Mouse (Mus musculus): ENCODE results near the gene Pet100. TPM values are rescaled to one million over a fixed set of nuclear protein-coding genes. Genes with fewer than 3 reads are reported as not detected.

The Pet100 gene
- polyA plus RNA-seq, 1 experiment from 2014 or later, result 151 TPM

- TF ChIP-seq CTCF (IDR thresholded peaks at IDR 0.05; ENCODE audit: low read depth), result no peak
- no peaks in the 10 kb centered on the region for H3K27me3 ChIP-seq (ENCODE audit: insufficient read depth, low read length)
- H3K9ac ChIP-seq (ENCODE audit: low read depth, low read length), result no peak within 1 kb of the TSS
- DNase-seq (ENCODE audit: low spot score) (no peak), ATAC-seq (replicated peaks; ENCODE audit: low FRiP score, low read depth) (no peak)
- H3K4me2 ChIP-seq (ENCODE audit: low read length), result no peak within 1 kb of the TSS
- H3K4me1 ChIP-seq (replicated peaks; ENCODE audit: insufficient read depth, low read length), result no peaks in the 10 kb centered on the region
- H3K36me3 ChIP-seq (ENCODE audit: insufficient read depth, low read length), result no peaks in the 10 kb centered on the region
- H3K9me3 ChIP-seq (replicated peaks; ENCODE audit: low read length), result no peaks in the 10 kb centered on the region
- no peak within 1 kb of the TSS for H3K4me3 ChIP-seq (replicated peaks; ENCODE audit: low read depth, low read length)
- no peak within 1 kb of the TSS for H3K27ac ChIP-seq
- WGBS, result 61% methylated on average over 6 of the region's 6 CpGs
These were observed 44.2 kb downstream of the Pet100 start, which contains the start of gene Mcemp1 for GRCm38 (mm10) chr8:3665507-3665906. Mcemp1 (plus strand) TSS chr8:3665754.

DNA sequence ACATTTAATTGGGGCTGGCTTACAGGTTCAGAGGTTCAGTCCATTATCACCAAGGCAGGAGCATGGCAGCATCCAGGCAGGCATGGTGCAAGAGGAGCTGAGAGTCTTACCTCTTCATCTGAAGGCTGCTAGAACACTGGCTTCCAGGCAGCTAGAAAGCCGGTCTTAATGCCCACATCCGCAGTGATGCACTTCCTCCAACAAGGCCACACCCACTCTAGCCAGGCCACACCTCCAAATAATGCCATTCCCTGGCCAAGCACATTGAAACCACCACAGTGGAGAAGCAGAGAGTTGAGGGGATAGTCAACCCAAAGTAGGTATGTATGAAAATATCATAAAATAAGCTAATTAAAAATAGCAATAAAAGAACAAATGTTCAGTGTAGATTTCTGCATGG, 49.0 kb downstream of the Pet100 start:
- Histone ChIP-seq H3K4me1 (replicated peaks; ENCODE audit: insufficient read depth, low read length) (no peaks in the 10 kb centered on the region), H3K36me3 (ENCODE audit: insufficient read depth, low read length) (no peaks in the 10 kb centered on the region), H3K9me3 (replicated peaks; ENCODE audit: low read length) (no peaks in the 10 kb centered on the region), H3K27me3 (ENCODE audit: insufficient read depth, low read length) (no peaks in the 10 kb centered on the region), H3K9ac (ENCODE audit: low read depth, low read length) (no peak overlapping the region), H3K27ac (no peak overlapping the region), H3K4me2 (ENCODE audit: low read length) (no peak overlapping the region), H3K4me3 (replicated peaks; ENCODE audit: low read depth, low read length) (no peak overlapping the region)
- 80% methylated on average over 2 of the region's 2 CpGs for WGBS
- TF ChIP-seq CTCF (IDR thresholded peaks at IDR 0.05; ENCODE audit: low read depth), result no peak
- DNase-seq (ENCODE audit: low spot score) (no peak), ATAC-seq (replicated peaks; ENCODE audit: low FRiP score, low read depth) (no peak)

DNA sequence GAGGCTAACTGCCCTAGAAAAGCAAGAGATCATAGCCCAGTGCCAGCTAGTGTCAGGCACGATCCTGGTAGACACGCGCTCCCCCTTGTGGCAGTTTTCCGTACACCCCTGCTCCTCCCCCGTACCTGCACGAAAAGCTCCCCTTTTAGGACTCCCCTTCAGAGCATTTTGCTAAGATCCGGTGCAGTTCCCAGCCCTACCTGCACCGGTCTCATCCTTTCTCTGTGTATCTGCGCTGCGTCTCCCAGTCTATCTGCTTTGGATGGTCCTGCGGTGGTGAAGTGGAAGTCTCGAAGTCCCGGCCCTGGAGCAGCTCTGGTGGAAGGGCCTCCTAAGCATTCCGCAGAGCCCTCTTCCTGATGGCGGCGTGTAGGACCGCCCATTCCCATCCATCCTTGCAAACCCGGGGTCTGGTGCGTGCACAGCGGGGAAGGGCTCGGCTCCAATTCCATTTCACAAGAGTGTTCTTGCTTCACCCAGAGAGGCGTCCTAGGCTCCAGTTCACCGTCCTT, 50.7 kb downstream of the Pet100 start, which contains the start of gene Fcor:
TSS of gene Fcor (minus strand) at position 383 of the 512 bp plus-strand sequence.
- 2% methylated on average over 23 of the region's 23 CpGs for WGBS
- Histone ChIP-seq H3K9me3 (replicated peaks; ENCODE audit: low read length) (no peaks in the 10 kb centered on the region), H3K27me3 (ENCODE audit: insufficient read depth, low read length) (no peaks in the 10 kb centered on the region), H3K4me3 (replicated peaks; ENCODE audit: low read depth, low read length) (peak within 1 kb of the TSS; percentile 44), H3K36me3 (ENCODE audit: insufficient read depth, low read length) (no peaks in the 10 kb centered on the region), H3K27ac (peak within 1 kb of the TSS; percentile 54; the same call in 1 of the 2 replicates), H3K4me2 (ENCODE audit: low read length) (peak within 1 kb of the TSS; percentile 75), H3K9ac (ENCODE audit: low read depth, low read length) (peak within 1 kb of the TSS; percentile 58), H3K4me1 (replicated peaks; ENCODE audit: insufficient read depth, low read length) (no peaks in the 10 kb centered on the region)
- peak; percentile 90 for DNase-seq (ENCODE audit: low spot score)
- ATAC-seq (replicated peaks; ENCODE audit: low FRiP score, low read depth), result peak; percentile 73
- peak; percentile 86 for TF ChIP-seq CTCF (IDR thresholded peaks at IDR 0.05; ENCODE audit: low read depth)

GRCm38 (mm10) chr8:3674671-3675070, 53.3 kb downstream of the Pet100 start:
- DNase-seq (ENCODE audit: low spot score) (no peak), ATAC-seq (replicated peaks; ENCODE audit: low FRiP score, low read depth) (no peak)
- no peak for TF ChIP-seq CTCF (IDR thresholded peaks at IDR 0.05; ENCODE audit: low read depth)
- Histone ChIP-seq H3K27me3 (ENCODE audit: insufficient read depth, low read length) (no peaks in the 10 kb centered on the region), H3K4me2 (ENCODE audit: low read length) (no peak overlapping the region), H3K4me3 (replicated peaks; ENCODE audit: low read depth, low read length) (no peak overlapping the region), H3K9me3 (replicated peaks; ENCODE audit: low read length) (no peaks in the 10 kb centered on the region), H3K36me3 (ENCODE audit: insufficient read depth, low read length) (peaks cover 10% of the 10 kb centered on the region), H3K4me1 (replicated peaks; ENCODE audit: insufficient read depth, low read length) (peaks cover 10% of the 10 kb centered on the region; the same call in 1 of the 2 replicates), H3K9ac (ENCODE audit: low read depth, low read length) (no peak overlapping the region), H3K27ac (no peak overlapping the region)
- 42% methylated on average over 3 of the region's 3 CpGs for WGBS

Other genes with a start within 250 kb of the Pet100 start
- gene Arhgef18, start 228.5 kb upstream of the Pet100 start, polyA plus RNA-seq (2015; fragmentation: Nextera tagmentation; extraction: Ambion mirVana), result 9.6 and 10.6 TPM in 2 replicates
- gene Pex11g, start 153.9 kb upstream of the Pet100 start, polyA plus RNA-seq (2015; fragmentation: Nextera tagmentation; extraction: Ambion mirVana), result 8.1 and 8.8 TPM in 2 replicates
- 0.16 TPM in 1 of 2 replicates, not detected in the other for gene Tex45, start 150.7 kb upstream of the Pet100 start, polyA plus RNA-seq (2015; fragmentation: Nextera tagmentation; extraction: Ambion mirVana)
- gene Zfp358, start 128.4 kb upstream of the Pet100 start, polyA plus RNA-seq (2015; fragmentation: Nextera tagmentation; extraction: Ambion mirVana), result 42.1 and 45.0 TPM in 2 replicates
- 46.9 and 54.6 TPM in 2 replicates for gene Mcoln1, start 121.1 kb upstream of the Pet100 start, polyA plus RNA-seq (2015; fragmentation: Nextera tagmentation; extraction: Ambion mirVana)
- gene Pnpla6, start 106.2 kb upstream of the Pet100 start, polyA plus RNA-seq (2015; fragmentation: Nextera tagmentation; extraction: Ambion mirVana), result 24.3 and 26.4 TPM in 2 replicates
- gene C330021F23Rik, start 53.6 kb upstream of the Pet100 start, polyA plus RNA-seq (2015; fragmentation: Nextera tagmentation; extraction: Ambion mirVana), result 4.4 and 5.2 TPM in 2 replicates
- gene Camsap3, start 34.3 kb upstream of the Pet100 start, polyA plus RNA-seq (2015; fragmentation: Nextera tagmentation; extraction: Ambion mirVana), result 9.7 and 11.6 TPM in 2 replicates
- gene Xab2, start 232 bp upstream of the Pet100 start, polyA plus RNA-seq (2015; fragmentation: Nextera tagmentation; extraction: Ambion mirVana), result 44.4 and 48.4 TPM in 2 replicates
- 0.42 TPM in 1 of 2 replicates, not detected in the other for gene Pcp2, start 4.0 kb downstream of the Pet100 start, polyA plus RNA-seq (2015; fragmentation: Nextera tagmentation; extraction: Ambion mirVana)
- 88.6 and 93.3 TPM in 2 replicates for gene Stxbp2, start 9.4 kb downstream of the Pet100 start, polyA plus RNA-seq (2015; fragmentation: Nextera tagmentation; extraction: Ambion mirVana)
- 0.27 and 0.58 TPM in 2 replicates for gene Retn, start 34.2 kb downstream of the Pet100 start, polyA plus RNA-seq (2015; fragmentation: Nextera tagmentation; extraction: Ambion mirVana)
- 0.47 and 0.54 TPM in 2 replicates for gene Mcemp1, start 44.2 kb downstream of the Pet100 start, polyA plus RNA-seq (2015; fragmentation: Nextera tagmentation; extraction: Ambion mirVana)
- 8.3 and 8.9 TPM in 2 replicates for gene Fcor, start 50.8 kb downstream of the Pet100 start, polyA plus RNA-seq (2015; fragmentation: Nextera tagmentation; extraction: Ambion mirVana)
- gene Trappc5, start 54.8 kb downstream of the Pet100 start, polyA plus RNA-seq (2015; fragmentation: Nextera tagmentation; extraction: Ambion mirVana), result 32.1 and 32.9 TPM in 2 replicates
- 0.08 TPM in 1 of 2 replicates, not detected in the other for gene Fcer2a, start 72.6 kb downstream of the Pet100 start, polyA plus RNA-seq (2015; fragmentation: Nextera tagmentation; extraction: Ambion mirVana)
- gene Clec4g, start 99.1 kb downstream of the Pet100 start, polyA plus RNA-seq (2015; fragmentation: Nextera tagmentation; extraction: Ambion mirVana), result 0.18 and 0.34 TPM in 2 replicates
- gene Cd209a, start 127.4 kb downstream of the Pet100 start, polyA plus RNA-seq (2015; fragmentation: Nextera tagmentation; extraction: Ambion mirVana), result 0.08 and 0.10 TPM in 2 replicates
- not detected in 2 replicates for gene Cd209e, start 232.8 kb downstream of the Pet100 start, polyA plus RNA-seq (2015; fragmentation: Nextera tagmentation; extraction: Ambion mirVana)